Mouse (Mus musculus) left cerebral cortex, adult 2 months (tissue): Measurements from ENCODE around the gene Frat2. TPM values are rescaled to one million over a fixed set of nuclear protein-coding genes. Genes with fewer than 3 reads are reported as not detected.
A peak's percentile ranks its signal among the peaks of the same experiment; 100 is the strongest.

Source experiments
- DNase-seq, 2 experiments: peaks; one replicate each; pipeline ENCODE4 v3.0.0; 2021 to 2022; ENCODE audit warnings: low spot score in 2 of 2, mixed read lengths in 1 of 2; ENCODE audit errors: extremely low spot score in 1 of 2
- H3K27ac ChIP-seq: fragments of 200-600 bp; 2 replicates; pipeline ENCODE4 v1.8.1; 2022
- H3K4me3 ChIP-seq: fragments of 200-600 bp; 2 replicates; pipeline ENCODE4 v1.8.1; 2022
- CTCF ChIP-seq: fragments of 200-600 bp; IDR thresholded peaks from 2 replicates; pipeline ENCODE4 v1.8.1; 2022; ENCODE audit warnings: antibody characterized with exemption, mild to moderate bottlenecking, moderate library complexity
- intact Hi-C: fragments of 180-260 bp; cut with DNase I; formaldehyde crosslinking; loops from one replicate; pipeline ENCODE4 v1.15.1; 2025
- total RNA-seq, 2 experiments: library from RNA; stranded (reverse); gene quantifications; 2 replicates each; pipeline ENCODE4 v1.2.3; 2021

Gene Frat2
- total RNA-seq, 2 experiments from 2014 or later: 7.7 to 8.4 TPM

- no peak; the same call in 1 of the 2 replicates for TF ChIP-seq CTCF
- peak overlapping the region; percentile 76 for H3K4me3 ChIP-seq
- H3K27ac ChIP-seq: peak overlapping the region; percentile 96
- intact Hi-C loops: loop anchor here (2.0 kb wide), 1 partner anchor 16 kb away; no protein-coding TSS in a partner anchor
- peak; percentile 49 to 54 for DNase-seq
Observed at GRCm38 (mm10) chr19:41830106-41831031, 17.6 kb downstream of the Frat2 start.

GRCm38 (mm10) chr19:41829381-41830105, 18.4 kb downstream of the Frat2 start, which contains the start of gene Frat1:
Gene Frat1, plus strand, starts transcription at chr19:41829970.
- DNase-seq: peak; percentile 86 to 88
- Histone ChIP-seq H3K27ac (peak within 1 kb of the TSS; percentile 96), H3K4me3 (peak within 1 kb of the TSS; percentile 76)
- TF ChIP-seq CTCF: no peak
- intact Hi-C loops: loop anchor here (2.0 kb wide), 1 partner anchor 17 kb away; no protein-coding TSS in a partner anchor

DNA sequence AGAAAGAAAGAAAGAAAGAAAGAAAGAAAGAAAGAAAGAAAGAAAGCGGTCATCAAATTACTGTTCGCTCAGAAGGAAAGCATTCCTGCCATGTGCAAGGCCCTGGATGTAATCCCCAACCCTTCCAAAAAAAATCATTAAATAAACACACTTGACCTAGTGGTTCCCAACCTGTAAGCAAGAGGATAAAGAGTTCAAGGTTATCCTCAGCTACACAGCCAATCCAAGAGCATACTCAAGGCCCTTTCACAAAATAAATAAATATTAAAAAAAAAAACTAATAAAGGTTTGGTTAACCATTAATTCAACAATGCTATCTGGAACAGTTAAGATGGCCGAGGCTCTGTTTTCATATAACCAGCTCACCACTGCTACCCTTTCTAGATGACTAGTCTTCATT, 19.0 kb downstream of the Frat2 start:
- peak overlapping the region; percentile 76 for H3K4me3 ChIP-seq
- no peak for TF ChIP-seq CTCF
- intact Hi-C loops: no loop called here
- peak overlapping the region; percentile 96 for H3K27ac ChIP-seq
- DNase-seq: no peak

DNA sequence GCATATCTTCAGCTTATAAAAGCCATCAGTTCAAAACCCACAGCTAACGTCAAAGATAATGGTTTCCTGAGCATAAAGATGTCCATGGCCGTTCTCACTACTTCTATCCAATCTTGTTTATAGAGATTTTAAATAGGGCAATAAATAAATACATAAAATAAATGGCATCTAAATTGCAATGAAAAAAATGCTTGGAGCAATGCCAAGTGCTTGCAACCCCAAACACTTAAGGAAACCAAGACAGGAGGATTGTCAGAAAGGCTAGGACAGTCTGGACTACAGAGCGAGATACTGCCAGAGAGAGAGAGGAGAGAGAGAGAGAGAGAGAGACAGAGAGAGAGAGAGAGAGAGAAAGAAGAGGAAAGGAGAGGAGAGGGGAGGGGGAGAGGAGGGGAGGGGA, 21.4 kb downstream of the Frat2 start:
- TF ChIP-seq CTCF: no peak
- intact Hi-C loops: no loop called here
- no peak overlapping the region for H3K27ac ChIP-seq
- H3K4me3 ChIP-seq: no peak overlapping the region
- DNase-seq: no peak

DNA sequence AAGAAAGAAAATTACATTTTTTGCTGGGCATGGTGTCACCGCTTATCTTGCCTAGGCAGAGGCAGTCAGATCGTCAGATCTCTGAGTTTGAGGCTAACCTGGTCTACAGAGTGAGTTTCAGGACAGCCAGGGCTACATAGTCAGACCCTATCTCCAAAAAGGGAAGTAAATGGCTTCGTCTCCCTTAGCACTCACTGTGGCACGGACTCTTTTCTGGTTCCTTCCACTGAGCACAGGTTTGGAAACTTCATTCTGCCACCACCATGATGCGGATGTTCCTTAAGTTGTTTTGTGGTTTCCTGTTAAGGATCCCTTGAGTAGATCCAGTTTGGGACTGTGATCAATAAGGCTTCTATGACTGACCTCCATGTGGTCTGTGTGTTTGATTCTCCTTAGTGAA, 23.0 kb downstream of the Frat2 start:
- no peak for DNase-seq
- Histone ChIP-seq H3K4me3 (no peak overlapping the region), H3K27ac (no peak overlapping the region)
- intact Hi-C loops: no loop called here
- TF ChIP-seq CTCF: no peak

GRCm38 (mm10) chr19:41822589-41822988, 25.3 kb downstream of the Frat2 start:
- H3K4me3 ChIP-seq: no peak overlapping the region
- DNase-seq: no peak
- no peak overlapping the region for H3K27ac ChIP-seq
- no peak for TF ChIP-seq CTCF
- intact Hi-C loops: no loop called here

GRCm38 (mm10) chr19:41821436-41821835, 26.5 kb downstream of the Frat2 start:
- no peak overlapping the region for H3K27ac ChIP-seq
- no peak overlapping the region for H3K4me3 ChIP-seq
- no peak for DNase-seq
- intact Hi-C loops: no loop called here
- TF ChIP-seq CTCF: no peak

DNA sequence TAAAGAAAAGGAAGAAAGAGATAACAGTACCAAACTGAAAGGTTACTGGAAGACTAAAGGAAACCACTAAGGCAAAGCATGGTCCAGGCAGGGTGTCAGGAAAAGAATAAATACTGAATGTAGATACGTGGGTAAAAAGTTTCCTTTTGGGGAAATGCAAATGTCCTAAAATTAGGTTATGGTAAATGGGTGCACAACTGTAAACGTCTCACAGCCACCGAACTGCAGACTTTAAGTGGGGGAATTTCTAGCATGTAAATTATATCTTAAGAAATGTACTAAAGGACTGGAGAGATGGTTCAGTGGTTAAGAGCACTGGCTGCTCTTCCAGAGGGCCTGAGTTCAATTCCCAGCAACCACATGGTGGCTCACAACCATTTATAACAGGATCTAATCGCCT, 29.2 kb downstream of the Frat2 start:
- Histone ChIP-seq H3K27ac (no peak overlapping the region), H3K4me3 (no peak overlapping the region)
- TF ChIP-seq CTCF: no peak
- intact Hi-C loops: no loop called here
- DNase-seq: no peak

GRCm38 (mm10) chr19:41817325-41817724, 30.6 kb downstream of the Frat2 start:
- Histone ChIP-seq H3K4me3 (no peak overlapping the region), H3K27ac (no peak overlapping the region)
- no peak for DNase-seq
- intact Hi-C loops: no loop called here
- no peak for TF ChIP-seq CTCF

- Histone ChIP-seq H3K4me3 (no peak overlapping the region), H3K27ac (no peak overlapping the region)
- no peak for TF ChIP-seq CTCF
- no peak for DNase-seq
- intact Hi-C loops: no loop called here
Observed at GRCm38 (mm10) chr19:41816915-41817314, 31.0 kb downstream of the Frat2 start.

DNA sequence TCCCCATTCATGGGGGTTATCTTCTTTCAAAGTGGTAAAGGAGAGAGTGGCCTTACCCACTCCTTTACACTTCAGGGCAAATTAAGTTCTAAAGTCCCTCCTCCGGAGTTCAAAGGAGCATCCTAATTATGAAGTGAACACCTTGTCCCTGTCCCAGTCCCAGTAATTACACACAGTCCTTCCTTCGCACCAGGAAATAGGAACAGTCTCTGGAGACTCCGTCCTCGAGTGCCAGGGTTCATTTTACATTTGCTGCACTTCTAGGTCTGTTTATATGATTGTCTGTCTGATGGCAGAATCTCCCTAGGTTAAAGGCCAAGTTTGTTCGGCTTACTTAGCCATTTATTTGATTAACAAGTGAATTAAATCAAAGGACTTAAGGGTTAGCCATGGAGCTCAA, 31.5 kb downstream of the Frat2 start:
- DNase-seq: no peak
- intact Hi-C loops: no loop called here
- no peak for TF ChIP-seq CTCF
- Histone ChIP-seq H3K4me3 (no peak overlapping the region), H3K27ac (no peak overlapping the region)

DNA sequence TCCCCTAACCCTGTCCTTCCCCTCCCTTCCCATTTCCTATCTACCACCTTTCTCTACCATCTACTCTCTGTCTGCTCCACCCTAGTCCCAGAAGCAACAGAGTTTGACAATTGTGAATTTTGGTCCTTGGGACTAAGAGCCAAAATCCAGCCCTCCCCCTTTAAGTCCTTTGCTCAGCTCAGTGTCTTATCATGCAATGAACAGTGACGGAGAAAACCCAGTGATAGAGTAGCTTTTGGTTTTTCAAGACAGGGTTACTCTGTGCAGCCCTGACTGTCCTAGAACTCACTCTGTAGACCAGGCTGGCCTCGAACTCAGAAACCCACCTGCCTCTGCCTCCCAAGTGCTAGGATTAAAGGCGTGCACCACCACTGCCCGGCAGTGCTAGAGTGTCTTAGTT, 34.6 kb downstream of the Frat2 start:
- no peak overlapping the region for H3K27ac ChIP-seq
- no peak for DNase-seq
- TF ChIP-seq CTCF: no peak
- no peak overlapping the region for H3K4me3 ChIP-seq
- intact Hi-C loops: no loop called here
